ENCODE assay signal across 8 mouse cellular contexts in genomic region chr19:4302936-4303639, GRCm38 (mm10). TPM values are rescaled to one million over a fixed set of nuclear protein-coding genes. Genes with fewer than 3 reads are reported as not detected.
DNase-seq lines count a peak whose midpoint lies in the region; ATAC-seq and TF ChIP-seq lines count a peak whose summit lies in the region.

No protein-coding gene starts in this region.

- intact Hi-C loops in left cerebral cortex, adult 2 months (cut with DNase I) = no loop called here

- no peaks in the 10 kb centered on the region for H3K36me3 ChIP-seq in hindbrain, embryonic 14.5 days (replicated peaks; ENCODE audit: control insufficient read depth, insufficient read depth)
- no peaks in the 10 kb centered on the region; the same call in 1 of the 2 replicates for H3K36me3 ChIP-seq in midbrain, embryonic 15.5 days (replicated peaks)

- H3K4me1 ChIP-seq in hindbrain, embryonic 14.5 days (replicated peaks; ENCODE audit: control insufficient read depth, insufficient read depth, low read length) = peaks cover 61% of the 10 kb centered on the region
- peaks cover 64% of the 10 kb centered on the region for H3K4me1 ChIP-seq in midbrain, embryonic 15.5 days

- WGBS in hindbrain, embryonic 14.5 days = 64% methylated on average over 7 of the region's 7 CpGs
- WGBS in midbrain, embryonic 15.5 days = 76% methylated on average over 7 of the region's 7 CpGs

- no peak for ATAC-seq in hindbrain, embryonic 14.5 days (ENCODE audit: low FRiP score)
- no peak for ATAC-seq in midbrain, embryonic 15.5 days (replicated peaks)

- peak overlapping the region; percentile 8; the same call in 1 of the 2 replicates for H3K4me3 ChIP-seq in left cerebral cortex, adult 2 months
- H3K4me3 ChIP-seq in hindbrain, embryonic 14.5 days (replicated peaks; ENCODE audit: low read length) = no peak overlapping the region
- no peak overlapping the region for H3K4me3 ChIP-seq in midbrain, embryonic 15.5 days

- no peak for DNase-seq in left cerebral cortex, adult 2 months (ENCODE audit: extremely low spot score in 1 of 2, low spot score in 2 of 2)
- no peak for DNase-seq in left cerebral cortex, adult 8-10 months (ENCODE audit: low spot score in 2 of 2)
- peak; percentile 98 for DNase-seq in brain, adult 2 months (ENCODE audit: low read depth, low spot score)
- peak; percentile 49 for DNase-seq in fibroblast of lung, adult 2 months (ENCODE audit: low read depth)
- DNase-seq in hindbrain, embryonic 14.5 days (ENCODE audit: low spot score) = peak; percentile 59
- DNase-seq in embryo, embryonic 11 days = no peak
- no peak for DNase-seq in frontal cortex, postnatal 10 days (ENCODE audit: low spot score in 2 of 2)

- H3K27ac ChIP-seq in left cerebral cortex, adult 2 months = peak overlapping the region; percentile 85
- H3K27ac ChIP-seq in hindbrain, embryonic 14.5 days = peak overlapping the region; percentile 71
- H3K27ac ChIP-seq in midbrain, embryonic 15.5 days = peak overlapping the region; percentile 70; the same call in 1 of the 2 replicates

- no peaks in the 10 kb centered on the region for H3K9me3 ChIP-seq in hindbrain, embryonic 14.5 days (ENCODE audit: control insufficient read depth, low read length)
- no peaks in the 10 kb centered on the region for H3K9me3 ChIP-seq in midbrain, embryonic 15.5 days

- no peak for TF ChIP-seq CTCF in left cerebral cortex, adult 2 months (IDR thresholded peaks at IDR 0.05)

- peak overlapping the region; percentile 47; the same call in 1 of the 2 replicates for H3K9ac ChIP-seq in hindbrain, embryonic 14.5 days
- 0 out of 2 replicates have a peak overlapping the region, but pooled peaks have one; percentile 32 for H3K9ac ChIP-seq in midbrain, embryonic 15.5 days

- H3K4me2 ChIP-seq in hindbrain, embryonic 14.5 days (replicated peaks) = peak overlapping the region; percentile 83
- peak overlapping the region; percentile 38; the same call in 1 of the 2 replicates for H3K4me2 ChIP-seq in midbrain, embryonic 15.5 days

- H3K27me3 ChIP-seq in hindbrain, embryonic 14.5 days (ENCODE audit: control insufficient read depth, insufficient read depth, low read length) = no peaks in the 10 kb centered on the region
- H3K27me3 ChIP-seq in midbrain, embryonic 15.5 days (replicated peaks) = no peaks in the 10 kb centered on the region

RNA-seq across cellular contexts. Expression of gene Grk2, which starts 2.9 kb away (rescaled TPM):
- total RNA-seq in left cerebral cortex, adult 2 months (2021) = 100 to 1,000 TPM; 236 to 248 TPM
- total RNA-seq in left cerebral cortex, adult 8-10 months (2022) = 100 to 1,000 TPM; 191 to 210 (median 203) TPM
- 29.2 and 30.4 TPM in 2 replicates for polyA plus RNA-seq in hindbrain, embryonic 14.5 days (2014; fragmentation: Nextera tagmentation; extraction: Ambion mirVana)
- polyA plus RNA-seq in midbrain, embryonic 15.5 days (2015; fragmentation: Nextera tagmentation; extraction: Ambion mirVana) = 28.2 and 29.6 TPM in 2 replicates

RNA-seq across cellular contexts. Expression of gene Ankrd13d, which starts 20.2 kb away (rescaled TPM):
- 10 to 100 TPM; 68.7 to 75.0 TPM for total RNA-seq in left cerebral cortex, adult 2 months (2021)
- 10 to 100 TPM; 60.1 to 72.5 (median 69.0) TPM for total RNA-seq in left cerebral cortex, adult 8-10 months (2022)
- polyA plus RNA-seq in hindbrain, embryonic 14.5 days (2014; fragmentation: Nextera tagmentation; extraction: Ambion mirVana) = 50.7 and 56.6 TPM in 2 replicates
- 53.9 and 57.1 TPM in 2 replicates for polyA plus RNA-seq in midbrain, embryonic 15.5 days (2015; fragmentation: Nextera tagmentation; extraction: Ambion mirVana)

RNA-seq across cellular contexts. Expression of gene Ssh3, which starts 34.1 kb away (rescaled TPM):
- 10 to 100 TPM; 60.9 to 72.6 TPM for total RNA-seq in left cerebral cortex, adult 2 months (2021)
- 10 to 100 TPM; 40.6 to 55.7 (median 51.5) TPM for total RNA-seq in left cerebral cortex, adult 8-10 months (2022)
- polyA plus RNA-seq in hindbrain, embryonic 14.5 days (2014; fragmentation: Nextera tagmentation; extraction: Ambion mirVana) = 12.9 and 13.4 TPM in 2 replicates
- 12.2 and 16.2 TPM in 2 replicates for polyA plus RNA-seq in midbrain, embryonic 15.5 days (2015; fragmentation: Nextera tagmentation; extraction: Ambion mirVana)

Comparison
In these comparisons a context has a peak if more than half of its experiments do, and no peak if none do; other contexts are left out.
1. DNase-seq: peak in brain, adult 2 months (single experiment), fibroblast of lung, adult 2 months (single experiment) and hindbrain, embryonic 14.5 days (single experiment); none in left cerebral cortex, adult 2 months (0 of 2), left cerebral cortex, adult 8-10 months (0 of 2), embryo, embryonic 11 days (single experiment) and frontal cortex, postnatal 10 days (0 of 2).
2. Peak in every context shown above with its lines, with median percentiles within 50 percentile points of each other: H3K27ac ChIP-seq.